ENCODE assay signal across 27 mouse cellular contexts in the genomic region with DNA sequence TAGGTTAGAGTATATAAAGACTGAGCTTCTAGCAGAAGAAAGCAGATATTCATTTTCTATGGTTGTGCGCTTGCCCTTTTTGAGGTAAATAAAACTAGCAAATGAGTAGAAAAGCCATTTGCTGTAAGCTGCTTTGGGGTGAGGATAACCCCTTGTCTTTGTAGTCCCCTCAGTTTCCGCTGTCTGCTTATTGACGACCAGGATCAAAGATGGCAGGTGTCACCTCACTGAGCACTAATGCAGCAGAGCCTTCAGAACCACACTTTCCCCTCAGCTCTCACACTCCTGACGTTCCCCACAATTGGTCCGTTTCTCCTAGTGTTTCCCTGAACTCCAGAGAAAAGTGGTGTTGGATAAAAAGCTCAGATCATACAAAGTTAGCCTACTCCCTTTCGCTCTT. TPM values are rescaled to one million over a fixed set of nuclear protein-coding genes. Genes with fewer than 3 reads are reported as not detected.
A peak's percentile ranks its signal among the peaks of the same experiment; 100 is the strongest.
DNase-seq lines count a peak whose midpoint lies in the region; TF ChIP-seq lines count a peak whose summit lies in the region.
"Had no signal": no experiment of that assay in that cellular context is flagged by ENCODE, and none has a peak within 500 bp of the region (broad histone marks: within the 10 kb centered on the region; RNA-seq: fewer than 3 reads in every experiment).

No protein-coding gene starts in this region.

- H3K4me1 ChIP-seq in spleen, adult 2 months (ENCODE audit: control insufficient read depth, insufficient read depth, insufficient read length): no peaks in the 10 kb centered on the region; the same call in 1 of the 2 replicates

- DNase-seq in spleen, adult 2 months (ENCODE audit: low read depth in 1 of 2, low spot score in 2 of 2): no peak
- no peak for DNase-seq in spleen, postnatal 4 days (ENCODE audit: low spot score in 2 of 2)
- peak; percentile 11 to 33 for DNase-seq in thymus, adult 18-20 months
- DNase-seq in thymus, postnatal 25 days: peak; percentile 38
- no peak for DNase-seq in left cerebral cortex, adult 18-20 months (ENCODE audit: low spot score in 2 of 2)
- no peak for DNase-seq in c-Kit-positive CD71-positive TER-119-positive erythroid progenitor cells, embryonic 14.5 days (ENCODE audit: low spot score)
- DNase-seq in cerebellum, adult 8-10 months: no peak
- DNase-seq: adrenal gland, postnatal 14 days; cerebellum, adult 18-20 months; cerebellum, postnatal 14 days; gastrocnemius, adult 2 months; gastrocnemius, postnatal 36 days; heart, postnatal 14 days; kidney, adult 8-10 months; kidney, postnatal 10 days; layer of hippocampus, postnatal 36 days; lung, embryonic 14.5 days; right cerebral cortex, adult 18-20 months; spleen, adult 18-20 months had no signal

- H3K36me3 ChIP-seq in spleen, adult 2 months (ENCODE audit: control insufficient read depth, insufficient read depth, low read length): peaks cover 2% of the 10 kb centered on the region; the same call in 1 of the 2 replicates
- H3K36me3 ChIP-seq: limb, embryonic 12.5 days had no signal

- no peak for TF ChIP-seq POLR2A in spleen, adult 2 months (IDR thresholded peaks at IDR 0.05; ENCODE audit: low read depth, low read length)

- H3K4me3 ChIP-seq in spleen, adult 2 months (ENCODE audit: extremely low read depth, insufficient read depth, insufficient read length): no peak overlapping the region
- H3K4me3 ChIP-seq: erythroblast, embryonic 14.5 days; gastrocnemius, adult 2 months; heart, embryonic 13.5 days; hindbrain, embryonic 10.5 days; limb, embryonic 12.5 days; liver, embryonic 15.5 days; neural tube, embryonic 12.5 days had no signal

- TF ChIP-seq CTCF in spleen, adult 2 months (IDR thresholded peaks at IDR 0.05; ENCODE audit: extremely low read depth, insufficient read depth, insufficient read length, insufficient replicate concordance): no peak

- peak overlapping the region; percentile 26; the same call in 1 of the 2 replicates for H3K27ac ChIP-seq in spleen, adult 2 months (ENCODE audit: insufficient read depth, low read length)
- H3K27ac ChIP-seq: gastrocnemius, adult 2 months; heart, embryonic 13.5 days; hindbrain, embryonic 10.5 days; hindbrain, postnatal 0 days; limb, embryonic 12.5 days; liver, embryonic 15.5 days; neural tube, embryonic 12.5 days had no signal

- no peaks in the 10 kb centered on the region for H3K27me3 ChIP-seq in spleen, adult 2 months (ENCODE audit: control insufficient read depth, insufficient read depth, low read length)
- H3K27me3 ChIP-seq: CH12.LX; heart, embryonic 13.5 days; limb, embryonic 12.5 days; liver, embryonic 15.5 days; neural tube, embryonic 12.5 days had no signal

- 84% methylated on average over 6 of the region's 6 CpGs for WGBS in spleen, adult 2 months

RNA-seq across cellular contexts. Expression of a gene that starts 2.3 kb away (rescaled TPM):
- 6.0 and 6.9 TPM in 2 replicates for polyA plus RNA-seq in spleen, adult 2 months (2012; rRNA removed)
- total RNA-seq in left cerebral cortex, adult 18-20 months (2021): 10 to 100 TPM; 20.9 to 23.8 TPM

RNA-seq across cellular contexts. Expression of a gene that starts 56.4 kb away (rescaled TPM):
- 2.1 and 2.3 TPM in 2 replicates for polyA plus RNA-seq in spleen, adult 2 months (2012; rRNA removed)
- 1 to 10 TPM; 5.3 to 8.0 TPM for total RNA-seq in left cerebral cortex, adult 18-20 months (2021)

RNA-seq across cellular contexts. Expression of a gene that starts 56.5 kb away (rescaled TPM):
- 0.59 and 0.84 TPM in 2 replicates for polyA plus RNA-seq in spleen, adult 2 months (2012; rRNA removed)
- total RNA-seq in left cerebral cortex, adult 18-20 months (2021): 1 to 10 TPM in 1 of 2 experiments, under 1 TPM in 1; 0.51 to 1.3 TPM
- total RNA-seq: gastrocnemius, adult 2 months had no signal

Comparison
In these comparisons a context has a peak if more than half of its experiments do, and no peak if none do; other contexts are left out.
1. DNase-seq: peak in thymus, adult 18-20 months (2 of 2) and thymus, postnatal 25 days (single experiment); none in spleen, adult 2 months (0 of 2), spleen, postnatal 4 days (0 of 2), left cerebral cortex, adult 18-20 months (0 of 2), c-Kit-positive CD71-positive TER-119-positive erythroid progenitor cells, embryonic 14.5 days (single experiment) and cerebellum, adult 8-10 months (single experiment).